Mouse (Mus musculus) left cerebral cortex, adult 9 months (tissue): ENCODE data around the gene Susd6.

Source experiments
- DNase-seq, 2 experiments: peaks; one replicate each; pipeline ENCODE4 v3.0.0; 2022; ENCODE audit warnings: low spot score in 2 of 2

The Susd6 gene

DNA sequence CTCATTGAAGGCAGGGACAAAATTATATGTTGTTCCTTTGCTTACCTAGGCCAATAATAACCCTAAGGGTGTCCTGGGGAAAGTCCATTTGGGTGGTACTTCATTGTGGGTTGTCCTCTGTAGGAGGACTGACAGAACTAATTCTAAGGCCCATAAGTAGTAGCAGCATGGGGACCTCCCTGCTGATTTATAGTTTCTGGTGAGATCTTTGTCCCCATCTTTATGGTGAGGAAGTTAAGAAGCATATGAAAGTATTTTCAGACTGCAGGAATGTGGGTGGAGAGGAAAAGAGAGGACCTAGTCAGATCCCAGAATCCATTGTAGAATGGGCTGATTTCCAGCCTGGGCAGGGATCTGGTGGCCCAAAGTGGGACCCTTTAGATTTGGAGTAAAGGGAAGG is 48.0 kb downstream of the Susd6 start:
- no peak for DNase-seq

DNA sequence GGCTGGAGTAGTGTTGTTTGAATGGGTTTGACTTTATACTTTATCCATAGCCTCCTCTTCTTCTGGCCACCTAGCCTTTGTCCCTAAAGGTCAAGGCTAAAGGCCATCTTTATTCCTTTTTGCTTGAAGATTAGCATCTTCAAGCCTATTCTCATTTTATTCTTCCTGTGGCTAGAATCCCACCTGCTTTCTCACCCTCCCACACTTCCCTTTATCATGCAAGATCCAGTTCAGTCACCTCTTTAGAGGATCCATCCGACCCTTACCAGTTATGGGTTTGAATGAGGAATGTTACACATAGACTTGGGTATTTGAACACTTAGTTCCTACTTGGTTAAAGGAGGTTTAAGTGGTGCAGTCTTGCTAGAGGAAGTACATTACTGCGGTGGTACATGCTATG is 48.5 kb downstream of the Susd6 start:
- DNase-seq, result no peak

GRCm38 (mm10) chr12:80839631-80840030 is 49.3 kb downstream of the Susd6 start:
- DNase-seq, result no peak

DNA sequence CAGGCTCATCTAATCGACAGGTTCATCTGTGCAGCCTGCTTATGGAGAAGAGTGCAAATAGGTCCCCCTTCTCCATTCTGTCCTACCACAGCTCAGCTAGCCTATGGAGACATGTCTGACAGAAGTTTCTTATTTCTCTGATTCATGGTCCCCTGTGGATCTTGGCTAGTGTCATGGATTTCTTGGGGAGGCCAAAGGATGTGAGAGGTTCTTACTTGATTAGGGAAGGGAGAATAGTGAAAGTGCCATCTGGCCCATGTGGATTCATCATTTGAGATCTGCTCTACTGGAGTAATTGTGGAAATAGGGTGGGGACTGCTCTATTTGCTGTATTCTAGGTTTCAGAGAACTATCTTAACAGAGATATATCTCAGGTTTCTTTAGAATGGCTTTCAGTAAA is 51.3 kb downstream of the Susd6 start:
- no peak for DNase-seq

- no peak for DNase-seq
Observed at GRCm38 (mm10) chr12:80842609-80843008, 52.3 kb downstream of the Susd6 start.

- DNase-seq, result no peak
Observed at GRCm38 (mm10) chr12:80843236-80843635, 52.9 kb downstream of the Susd6 start.

DNA sequence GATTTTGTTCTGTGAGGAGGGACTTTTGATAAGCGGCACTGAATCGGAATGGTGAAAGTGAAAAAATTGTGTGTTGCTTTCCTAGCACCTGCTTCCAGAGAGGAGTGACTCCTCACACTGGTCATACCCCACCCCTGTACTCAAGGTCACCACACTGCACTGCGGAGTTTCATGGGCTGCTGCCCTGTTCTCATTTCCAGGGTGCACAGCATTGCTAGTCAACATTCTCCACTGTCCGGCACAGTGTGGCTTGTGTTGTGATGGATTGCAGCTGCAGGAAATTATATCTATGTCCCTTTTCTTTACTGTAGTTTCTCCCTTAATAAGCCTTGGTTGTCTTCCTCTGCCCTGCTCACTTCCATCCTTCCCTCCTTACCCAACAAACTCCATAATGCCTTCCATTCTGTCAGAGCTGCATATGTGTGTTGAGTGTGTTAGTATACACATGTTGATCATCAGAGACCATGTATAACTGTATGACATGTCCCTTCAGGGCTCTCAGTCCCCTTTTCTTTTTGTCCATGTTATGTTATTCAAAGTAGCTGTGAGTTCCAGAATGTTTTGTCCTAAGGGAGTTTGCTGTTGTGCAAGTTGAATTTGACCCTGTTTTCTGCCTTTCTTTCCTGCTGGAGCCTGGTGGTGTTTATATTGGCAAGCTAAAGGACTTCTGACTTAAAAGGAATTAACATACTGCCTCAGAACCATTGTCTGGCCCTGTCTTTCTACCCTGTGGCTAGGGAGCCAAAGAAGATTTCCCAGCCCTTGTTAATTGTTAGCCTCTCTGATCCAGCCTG is 53.5 kb downstream of the Susd6 start:
- DNase-seq, result no peak

DNA sequence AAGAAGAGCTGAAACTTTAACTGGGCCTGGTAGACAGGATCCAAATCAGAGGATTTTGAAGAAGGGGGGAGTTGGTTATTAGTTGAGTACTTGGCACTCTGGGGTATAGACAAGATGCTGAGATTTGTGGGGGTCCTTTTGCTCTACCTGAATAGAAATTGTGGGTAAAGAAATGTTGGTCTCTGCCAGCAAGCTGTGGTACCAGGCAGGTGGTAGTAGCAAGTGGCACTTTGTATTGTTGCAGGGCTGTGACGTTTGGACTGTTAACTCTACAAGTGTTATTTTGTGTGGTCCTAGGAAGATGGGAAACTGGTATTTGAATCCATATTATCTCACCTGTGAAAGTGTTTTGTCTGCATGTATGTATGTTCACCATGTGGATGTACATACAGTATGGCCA is 55.6 kb downstream of the Susd6 start:
- no peak for DNase-seq

DNA sequence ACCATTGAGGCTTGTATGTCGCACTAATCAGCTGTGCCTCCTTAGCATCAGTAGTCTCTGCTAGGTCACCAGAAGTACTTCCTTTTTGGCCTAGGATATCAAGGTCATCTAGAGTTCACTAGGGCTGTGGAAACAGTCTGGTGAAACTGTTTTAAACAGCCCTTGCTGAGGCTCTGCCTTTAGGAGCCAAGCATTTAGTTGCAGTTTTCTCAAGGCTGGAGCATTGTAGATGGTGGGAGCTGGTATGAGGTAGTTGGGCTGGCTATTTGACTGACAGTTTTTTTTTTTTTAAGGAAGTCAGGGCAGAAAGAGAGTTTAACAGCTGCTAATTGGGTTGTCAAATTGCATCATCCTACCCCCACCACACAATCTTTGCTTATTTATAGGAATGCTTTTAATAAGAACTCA is 56.6 kb downstream of the Susd6 start:
- DNase-seq, result no peak

GRCm38 (mm10) chr12:80852001-80852400 is 61.7 kb downstream of the Susd6 start:
- no peak for DNase-seq

GRCm38 (mm10) chr12:80853737-80854136 is 63.4 kb downstream of the Susd6 start:
- no peak for DNase-seq

- DNase-seq, result no peak
Observed at GRCm38 (mm10) chr12:80854671-80855070, 64.4 kb downstream of the Susd6 start.

DNA sequence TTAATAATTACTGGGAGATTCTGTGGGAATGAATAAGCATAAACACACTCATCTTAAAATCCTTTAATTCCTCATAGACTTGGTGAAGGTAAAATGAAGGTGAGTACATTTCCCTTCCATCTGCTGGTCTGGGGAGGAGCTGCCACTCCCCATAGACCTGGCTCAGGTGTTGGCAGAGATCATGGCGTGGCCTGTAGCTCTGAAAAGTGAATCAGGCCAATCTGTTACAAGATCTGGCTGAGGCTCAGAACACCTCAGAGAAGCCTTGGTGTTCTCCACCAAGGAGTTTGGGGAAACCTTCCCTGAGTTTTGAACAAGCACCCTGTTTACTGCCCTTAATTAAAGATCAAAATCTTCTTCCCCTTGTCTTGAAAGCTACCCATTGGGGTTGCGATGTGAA is 64.8 kb downstream of the Susd6 start:
- no peak for DNase-seq

GRCm38 (mm10) chr12:80855581-80855980 is 65.3 kb downstream of the Susd6 start:
- DNase-seq, result no peak

DNA sequence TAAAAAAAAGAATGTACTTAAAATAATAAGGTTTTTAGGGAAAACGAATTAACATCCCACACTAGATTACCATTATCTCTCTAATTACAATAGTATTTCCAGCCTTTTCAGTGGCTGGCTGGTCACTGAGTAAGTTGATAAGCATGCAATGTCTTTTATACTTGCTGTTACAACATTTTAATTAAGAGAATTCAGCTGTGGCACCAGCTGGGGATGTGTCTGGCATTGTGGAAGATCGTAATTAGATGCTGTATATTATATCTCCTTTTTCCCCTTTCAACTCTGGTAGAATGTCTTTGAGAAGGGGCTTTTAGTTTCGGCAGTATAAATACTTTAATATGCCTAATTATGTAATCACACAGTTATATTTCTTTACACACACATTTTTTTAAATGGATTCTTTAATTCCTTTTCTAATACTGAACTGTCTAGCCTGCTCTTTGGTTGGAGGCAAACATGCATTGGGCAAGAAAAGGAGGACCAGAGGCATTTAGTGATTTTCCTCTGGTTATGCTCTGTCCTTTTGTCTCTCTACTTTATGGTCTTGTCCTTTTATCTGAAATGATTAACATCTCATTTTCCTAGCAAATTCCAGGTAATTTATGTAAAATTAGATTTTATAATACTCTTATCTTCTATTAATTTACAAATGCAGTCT is 67.5 kb downstream of the Susd6 start:
- DNase-seq, result no peak

DNA sequence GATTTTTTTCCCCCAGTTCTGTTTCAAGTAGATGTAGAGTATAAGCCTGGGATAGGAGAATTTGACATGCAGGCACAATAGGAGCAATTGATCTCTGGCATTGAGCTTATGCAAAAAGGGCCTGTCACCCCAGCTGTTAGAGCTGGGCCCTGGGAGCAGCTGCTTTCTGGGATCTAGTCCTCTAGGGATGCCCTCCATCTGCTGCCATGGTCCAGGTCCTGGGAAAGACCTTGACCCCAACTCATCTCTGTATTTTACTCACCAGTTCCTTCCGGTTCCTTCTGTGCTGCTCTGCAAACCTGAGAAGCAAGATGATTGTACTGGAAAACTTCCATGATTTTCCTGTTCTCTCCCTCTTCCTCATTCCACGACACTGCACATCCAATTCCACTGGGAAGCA is 68.0 kb downstream of the Susd6 start:
- DNase-seq, result no peak

DNA sequence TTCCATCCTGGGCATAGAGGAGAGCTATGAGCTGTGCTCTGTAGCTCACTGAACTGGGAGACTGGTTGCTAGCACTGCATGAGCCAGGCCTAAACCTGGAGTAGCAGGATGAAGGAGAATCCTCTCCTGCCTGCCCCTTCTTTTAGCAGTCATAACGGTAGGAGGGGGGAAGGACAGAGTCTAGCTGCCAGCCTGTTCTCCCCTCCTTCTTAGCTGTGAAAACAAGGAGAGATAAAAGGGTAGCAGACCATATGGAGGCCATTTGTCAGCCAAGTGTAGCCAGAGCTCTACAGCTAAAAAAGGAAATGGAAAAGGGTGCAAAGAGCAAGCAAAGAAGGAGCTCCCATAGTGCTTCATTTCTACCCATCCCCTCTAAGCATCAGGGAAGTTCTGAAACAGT is 71.6 kb downstream of the Susd6 start:
- DNase-seq, result peak in 1 of 2 experiments; percentile 28

DNA sequence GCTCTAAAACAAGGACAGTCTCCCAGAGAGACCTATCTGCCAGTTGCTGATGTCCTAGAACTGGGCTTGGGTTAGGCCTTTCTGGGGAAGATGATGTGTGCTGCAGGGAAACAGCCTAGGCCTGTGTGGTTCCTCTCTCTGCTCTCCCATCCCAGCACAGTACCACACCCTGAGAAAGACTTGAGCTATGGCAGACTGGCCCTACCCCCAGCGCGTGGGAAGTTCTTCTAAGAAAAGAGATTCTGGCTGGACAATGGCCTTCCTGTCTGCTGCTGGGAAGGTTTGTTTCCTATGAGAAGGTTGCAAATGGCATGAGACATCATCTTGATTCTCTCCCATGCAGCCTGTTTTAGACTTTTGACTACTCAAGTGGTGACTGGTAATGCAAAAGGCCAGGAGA is 73.1 kb downstream of the Susd6 start:
- DNase-seq, result no peak

DNA sequence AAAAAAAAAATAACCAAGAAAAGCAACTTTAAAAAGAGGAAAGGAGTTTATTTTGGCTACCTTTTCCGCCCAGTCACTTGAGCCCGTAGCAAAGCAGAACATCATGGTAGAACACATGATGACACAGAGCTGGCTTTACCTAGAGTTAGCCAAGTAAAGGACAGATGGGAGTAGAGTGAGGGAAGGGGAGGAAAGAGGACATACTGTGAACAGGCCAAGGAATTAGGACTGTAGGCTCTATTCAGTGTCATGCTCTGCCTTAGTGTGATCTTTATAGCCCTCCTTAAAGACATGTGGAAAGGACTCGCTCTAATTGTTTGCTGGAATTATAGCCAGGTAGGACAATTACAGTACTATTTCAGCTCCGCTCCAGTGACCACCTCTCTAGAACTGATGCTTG is 74.9 kb downstream of the Susd6 start:
- no peak for DNase-seq

DNA sequence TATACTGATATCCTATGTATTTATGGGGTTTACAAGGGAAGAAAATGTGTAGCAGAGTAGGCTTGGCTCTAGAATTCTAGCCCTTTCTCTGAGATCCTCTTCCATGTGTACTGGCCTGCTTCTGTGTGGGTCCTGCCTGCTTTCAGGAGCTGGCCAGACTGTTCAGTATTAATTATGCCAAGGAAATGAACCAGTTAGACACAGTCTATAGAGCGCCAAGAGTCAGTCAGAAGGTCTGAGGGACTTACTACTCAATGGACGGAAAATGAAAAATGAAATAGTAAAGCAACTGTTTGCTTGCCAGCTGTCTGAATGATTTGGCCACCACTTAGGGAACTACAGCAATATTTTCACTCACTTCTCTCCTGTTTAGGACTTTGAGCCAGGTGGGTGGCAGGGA is 75.7 kb downstream of the Susd6 start:
- no peak for DNase-seq

DNA sequence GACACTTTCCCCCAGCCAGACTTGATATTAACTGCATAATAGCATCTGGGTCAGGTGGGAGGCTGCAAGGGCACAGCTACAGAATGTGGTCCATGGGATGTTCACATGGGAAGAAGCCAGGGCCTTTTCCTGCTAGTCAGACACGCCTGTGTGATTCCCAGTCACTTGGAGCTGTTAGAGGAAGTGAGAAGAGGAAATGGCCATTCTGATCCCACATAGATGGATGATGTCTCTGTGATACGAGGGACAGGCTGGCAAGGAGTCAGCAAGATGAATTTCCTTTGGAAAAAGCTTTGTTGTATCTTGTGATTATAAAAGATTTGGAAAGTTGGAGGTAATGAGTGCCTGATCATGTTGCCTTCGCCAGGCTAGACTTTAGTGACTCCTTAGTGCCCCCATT is 76.8 kb downstream of the Susd6 start:
- no peak for DNase-seq

DNA sequence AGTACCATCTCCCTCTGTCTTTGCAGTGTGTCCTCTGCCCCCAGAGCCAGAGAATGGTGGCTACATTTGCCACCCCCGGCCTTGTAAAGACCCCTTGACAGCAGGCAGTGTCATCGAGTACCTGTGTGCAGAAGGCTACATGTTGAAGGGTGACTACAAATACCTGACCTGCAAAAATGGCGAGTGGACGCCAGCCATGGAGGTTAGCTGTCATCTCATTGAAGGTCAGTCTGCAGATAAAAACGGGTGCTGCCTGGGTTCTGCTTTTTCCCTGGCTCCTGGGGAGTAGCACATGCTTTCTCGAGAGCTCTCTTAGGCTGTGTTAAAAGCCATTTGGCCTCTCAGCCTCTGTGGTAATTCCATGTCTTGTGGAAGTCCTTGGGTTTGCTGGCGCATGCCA is 78.1 kb downstream of the Susd6 start:
- no peak for DNase-seq

DNA sequence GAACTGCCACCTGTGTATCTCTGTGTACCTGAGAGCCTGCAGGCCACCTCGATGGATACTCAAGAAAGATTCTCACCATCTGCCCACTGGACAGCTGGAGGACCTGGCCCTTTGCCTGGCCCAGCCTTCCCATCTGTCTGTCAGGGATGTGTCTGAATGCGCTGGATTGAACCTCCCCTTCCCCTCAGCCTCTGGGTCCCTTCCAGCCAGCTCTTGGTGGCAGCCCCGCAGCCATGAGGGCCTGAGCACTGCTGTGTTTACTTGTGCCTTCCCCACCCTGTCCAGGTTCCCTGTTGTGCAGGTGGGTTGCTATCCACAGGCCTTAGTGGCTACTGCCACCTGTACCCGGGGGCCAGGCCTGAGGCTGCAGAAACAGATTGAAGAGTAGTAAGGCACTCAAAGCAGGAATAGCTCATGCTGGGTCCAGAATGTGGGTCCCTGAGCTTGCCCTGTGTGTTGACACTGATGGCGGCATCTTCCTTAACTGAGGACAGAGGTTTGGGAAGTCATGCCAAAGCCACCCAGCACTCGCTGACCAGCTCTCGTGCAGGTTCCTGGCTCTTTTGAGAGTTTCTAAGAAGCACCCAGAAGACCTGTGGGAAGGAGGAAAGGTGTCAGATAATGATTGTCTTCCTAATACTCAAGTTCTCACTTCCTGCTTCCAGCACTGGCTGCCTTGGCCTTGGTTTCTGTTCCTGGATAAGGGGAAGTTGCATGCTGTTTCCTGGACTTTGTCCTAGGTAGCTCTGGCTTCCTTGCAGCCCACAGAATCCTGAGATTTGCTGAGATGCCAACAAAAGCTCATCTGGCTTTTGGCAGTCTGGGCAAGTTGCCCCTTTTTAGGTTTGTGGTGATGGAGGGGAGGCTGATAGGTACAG is 87.1 kb downstream of the Susd6 start:
- no peak for DNase-seq
